Mouse (Mus musculus): ENCODE measurements around the gene Kcnt2. TPM values are rescaled to one million over a fixed set of nuclear protein-coding genes. Genes with fewer than 3 reads are reported as not detected.

Kcnt2 gene
- polyA plus RNA-seq, 1 experiment from 2014 or later = 4.8 TPM

DNA sequence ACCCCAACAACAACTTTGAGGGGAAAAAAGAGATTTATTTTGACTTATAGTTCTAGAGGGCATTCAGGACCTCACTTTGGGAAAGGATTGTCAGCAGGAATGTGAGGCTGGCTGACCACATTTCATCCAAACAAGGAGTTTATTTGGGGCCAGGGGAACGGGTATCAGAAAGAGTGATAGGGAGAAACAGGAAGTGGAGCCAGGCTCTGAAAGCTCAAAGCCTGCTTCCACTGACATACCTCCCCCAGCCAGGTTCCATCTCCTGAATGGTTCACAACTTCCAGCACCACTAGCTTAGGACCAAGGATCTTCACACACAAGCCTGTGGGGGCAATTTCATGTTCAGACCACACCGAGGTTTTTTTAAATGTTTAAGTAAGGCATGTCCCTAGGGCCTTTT, 21.3 kb downstream of the Kcnt2 start:
- no peak overlapping the region for H3K4me2 ChIP-seq (ENCODE audit: low read length)
- WGBS = 40% methylated on average over 2 of the region's 2 CpGs
- no peak for DNase-seq (ENCODE audit: low spot score)
- no peak overlapping the region for H3K4me3 ChIP-seq (ENCODE audit: low read depth, low read length)
- peaks cover 4% of the 10 kb centered on the region; the same call in 1 of the 2 replicates for H3K4me1 ChIP-seq (replicated peaks; ENCODE audit: control insufficient read depth, insufficient read depth, low read length)
- H3K27ac ChIP-seq (ENCODE audit: low read depth) = no peak overlapping the region
- H3K27me3 ChIP-seq (replicated peaks; ENCODE audit: control insufficient read depth, insufficient read depth, low read length) = no peaks in the 10 kb centered on the region
- no peak for ATAC-seq (replicated peaks; ENCODE audit: low FRiP score, low TSS enrichment, low read depth)
- H3K9me3 ChIP-seq (ENCODE audit: control insufficient read depth, low read length) = no peaks in the 10 kb centered on the region
- H3K9ac ChIP-seq (ENCODE audit: low read length) = no peak overlapping the region
- H3K36me3 ChIP-seq (ENCODE audit: control insufficient read depth, insufficient read depth, low read length) = no peaks in the 10 kb centered on the region

DNA sequence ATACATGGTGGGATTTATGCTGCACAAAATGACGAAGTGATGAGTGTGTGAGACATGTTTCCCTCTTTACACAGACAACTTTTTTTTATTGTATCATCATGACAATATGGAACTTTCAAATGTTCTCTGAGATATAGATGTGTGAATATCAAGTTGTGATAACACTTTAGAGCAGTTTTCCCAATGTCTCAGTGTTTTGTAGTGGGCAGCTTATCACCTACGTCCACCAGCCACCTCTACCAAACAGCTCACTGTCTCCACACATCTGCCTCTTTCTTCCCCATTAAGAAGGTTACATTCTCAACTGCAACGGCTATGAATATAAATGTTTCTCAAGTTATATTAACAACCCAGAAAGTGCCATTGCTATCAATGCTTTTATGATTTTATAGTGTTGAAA, 27.7 kb downstream of the Kcnt2 start:
- Histone ChIP-seq H3K9me3 (ENCODE audit: control insufficient read depth, low read length) (no peaks in the 10 kb centered on the region), H3K9ac (ENCODE audit: low read length) (no peak overlapping the region), H3K36me3 (ENCODE audit: control insufficient read depth, insufficient read depth, low read length) (no peaks in the 10 kb centered on the region), H3K4me1 (replicated peaks; ENCODE audit: control insufficient read depth, insufficient read depth, low read length) (peaks cover 4% of the 10 kb centered on the region; the same call in 1 of the 2 replicates), H3K4me3 (ENCODE audit: low read depth, low read length) (no peak overlapping the region), H3K4me2 (ENCODE audit: low read length) (no peak overlapping the region), H3K27ac (ENCODE audit: low read depth) (no peak overlapping the region), H3K27me3 (replicated peaks; ENCODE audit: control insufficient read depth, insufficient read depth, low read length) (no peaks in the 10 kb centered on the region)
- WGBS = 85% methylated on average over 3 of the region's 3 CpGs
- no peak for DNase-seq (ENCODE audit: low spot score)
- ATAC-seq (replicated peaks; ENCODE audit: low FRiP score, low TSS enrichment, low read depth) = no peak

DNA sequence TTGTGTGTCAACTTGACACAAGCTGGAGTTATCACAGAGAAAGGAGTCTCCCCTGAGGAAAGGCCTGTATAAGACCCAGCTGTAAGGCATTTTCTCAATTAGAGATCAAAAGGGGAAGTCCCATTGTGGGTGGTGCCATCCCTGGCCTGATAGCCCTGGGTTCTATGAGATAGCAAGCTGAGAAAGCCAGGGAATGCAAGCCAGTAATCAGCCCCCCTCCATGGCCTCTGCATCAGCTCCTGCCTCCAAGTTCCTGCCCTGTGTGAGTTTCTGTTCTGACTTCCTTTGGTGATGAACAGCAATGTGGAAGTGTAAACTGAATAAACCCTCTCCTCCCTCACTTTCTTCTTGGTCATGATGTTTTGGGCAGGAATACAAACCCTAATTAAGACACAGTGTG, 29.9 kb downstream of the Kcnt2 start:
- DNase-seq (ENCODE audit: low spot score) = no peak
- no peak for ATAC-seq (replicated peaks; ENCODE audit: low FRiP score, low TSS enrichment, low read depth)
- no peaks in the 10 kb centered on the region for H3K4me1 ChIP-seq (replicated peaks; ENCODE audit: control insufficient read depth, insufficient read depth, low read length)
- no peak overlapping the region for H3K9ac ChIP-seq (ENCODE audit: low read length)
- H3K27ac ChIP-seq (ENCODE audit: low read depth) = no peak overlapping the region
- H3K9me3 ChIP-seq (ENCODE audit: control insufficient read depth, low read length) = no peaks in the 10 kb centered on the region
- H3K36me3 ChIP-seq (ENCODE audit: control insufficient read depth, insufficient read depth, low read length) = no peaks in the 10 kb centered on the region
- H3K4me2 ChIP-seq (ENCODE audit: low read length) = no peak overlapping the region
- no peak overlapping the region for H3K4me3 ChIP-seq (ENCODE audit: low read depth, low read length)
- no peaks in the 10 kb centered on the region for H3K27me3 ChIP-seq (replicated peaks; ENCODE audit: control insufficient read depth, insufficient read depth, low read length)

- H3K36me3 ChIP-seq (ENCODE audit: control insufficient read depth, insufficient read depth, low read length) = no peaks in the 10 kb centered on the region
- H3K9ac ChIP-seq (ENCODE audit: low read length) = no peak overlapping the region
- H3K27me3 ChIP-seq (replicated peaks; ENCODE audit: control insufficient read depth, insufficient read depth, low read length) = no peaks in the 10 kb centered on the region
- 84% methylated on average over 3 of the region's 3 CpGs for WGBS
- H3K4me3 ChIP-seq (ENCODE audit: low read depth, low read length) = no peak overlapping the region
- 0 out of 2 replicates have a peak, but pooled peaks cover 2% of the 10 kb centered on the region for H3K4me1 ChIP-seq (replicated peaks; ENCODE audit: control insufficient read depth, insufficient read depth, low read length)
- no peaks in the 10 kb centered on the region for H3K9me3 ChIP-seq (ENCODE audit: control insufficient read depth, low read length)
- H3K27ac ChIP-seq (ENCODE audit: low read depth) = no peak overlapping the region
- DNase-seq (ENCODE audit: low spot score) = no peak
- ATAC-seq (replicated peaks; ENCODE audit: low FRiP score, low TSS enrichment, low read depth) = no peak
- H3K4me2 ChIP-seq (ENCODE audit: low read length) = no peak overlapping the region
Observed at GRCm38 (mm10) chr1:140293140-140293539, 47.2 kb downstream of the Kcnt2 start.

DNA sequence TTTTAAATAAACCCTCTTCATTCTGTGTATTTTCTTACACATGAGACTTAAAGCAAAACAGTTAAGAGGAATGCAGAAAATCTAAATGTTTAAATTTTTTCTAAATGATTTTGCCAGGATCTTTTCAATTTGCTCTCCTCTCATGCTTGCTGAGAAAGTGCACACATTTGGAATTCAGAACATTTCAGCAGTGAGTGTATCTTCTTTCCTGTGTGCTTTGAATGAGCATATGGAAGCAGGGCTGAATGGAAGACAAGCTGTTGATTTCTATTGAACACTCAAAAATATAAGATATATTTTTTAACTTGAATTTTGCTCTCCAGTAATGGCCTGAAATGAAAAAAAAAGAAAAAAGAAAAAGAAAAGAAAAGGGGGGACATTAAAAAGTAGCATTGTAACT, 49.5 kb downstream of the Kcnt2 start:
- H3K4me1 ChIP-seq (replicated peaks; ENCODE audit: control insufficient read depth, insufficient read depth, low read length) = 0 out of 2 replicates have a peak, but pooled peaks cover 2% of the 10 kb centered on the region
- no peak overlapping the region for H3K4me2 ChIP-seq (ENCODE audit: low read length)
- ATAC-seq (replicated peaks; ENCODE audit: low FRiP score, low TSS enrichment, low read depth) (no peak), DNase-seq (ENCODE audit: low spot score) (no peak)
- H3K9ac ChIP-seq (ENCODE audit: low read length) = no peak overlapping the region
- H3K36me3 ChIP-seq (ENCODE audit: control insufficient read depth, insufficient read depth, low read length) = no peaks in the 10 kb centered on the region
- H3K27ac ChIP-seq (ENCODE audit: low read depth) = no peak overlapping the region
- no peaks in the 10 kb centered on the region for H3K27me3 ChIP-seq (replicated peaks; ENCODE audit: control insufficient read depth, insufficient read depth, low read length)
- no peaks in the 10 kb centered on the region for H3K9me3 ChIP-seq (ENCODE audit: control insufficient read depth, low read length)
- no peak overlapping the region for H3K4me3 ChIP-seq (ENCODE audit: low read depth, low read length)

GRCm38 (mm10) chr1:140304244-140304643, 58.3 kb downstream of the Kcnt2 start:
- Histone ChIP-seq H3K36me3 (ENCODE audit: control insufficient read depth, insufficient read depth, low read length) (no peaks in the 10 kb centered on the region), H3K9me3 (ENCODE audit: control insufficient read depth, low read length) (peaks cover 7% of the 10 kb centered on the region; the same call in 1 of the 2 replicates), H3K27me3 (replicated peaks; ENCODE audit: control insufficient read depth, insufficient read depth, low read length) (no peaks in the 10 kb centered on the region), H3K9ac (ENCODE audit: low read length) (no peak overlapping the region), H3K4me2 (ENCODE audit: low read length) (no peak overlapping the region), H3K4me1 (replicated peaks; ENCODE audit: control insufficient read depth, insufficient read depth, low read length) (no peaks in the 10 kb centered on the region), H3K27ac (ENCODE audit: low read depth) (no peak overlapping the region), H3K4me3 (ENCODE audit: low read depth, low read length) (no peak overlapping the region)
- ATAC-seq (replicated peaks; ENCODE audit: low FRiP score, low TSS enrichment, low read depth) (no peak), DNase-seq (ENCODE audit: low spot score) (no peak)
- WGBS = 90% methylated on average over 1 of the region's 1 CpGs

DNA sequence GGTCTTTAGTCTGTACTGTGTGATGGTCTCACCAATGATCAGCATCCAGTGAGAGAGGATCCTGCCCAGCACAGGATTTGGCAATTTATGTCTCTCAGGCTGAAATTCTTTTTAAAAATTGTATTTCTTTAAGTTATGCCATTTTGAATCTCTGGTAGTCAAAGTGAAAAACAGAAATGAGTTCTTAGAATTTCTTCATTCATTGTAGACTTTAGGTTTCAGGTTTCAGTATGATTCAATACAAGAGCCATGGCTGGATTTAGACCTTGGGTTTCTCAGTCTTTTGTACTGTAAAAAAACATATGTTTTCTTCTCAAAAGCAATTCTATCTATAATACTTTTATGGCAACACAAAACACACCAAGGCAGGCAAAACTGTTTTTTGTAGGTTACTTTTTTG, 59.4 kb downstream of the Kcnt2 start:
- H3K4me3 ChIP-seq (ENCODE audit: low read depth, low read length) = no peak overlapping the region
- no peaks in the 10 kb centered on the region for H3K36me3 ChIP-seq (ENCODE audit: control insufficient read depth, insufficient read depth, low read length)
- no peaks in the 10 kb centered on the region for H3K4me1 ChIP-seq (replicated peaks; ENCODE audit: control insufficient read depth, insufficient read depth, low read length)
- peaks cover 7% of the 10 kb centered on the region; the same call in 1 of the 2 replicates for H3K9me3 ChIP-seq (ENCODE audit: control insufficient read depth, low read length)
- DNase-seq (ENCODE audit: low spot score) (no peak), ATAC-seq (replicated peaks; ENCODE audit: low FRiP score, low TSS enrichment, low read depth) (no peak)
- no peak overlapping the region for H3K27ac ChIP-seq (ENCODE audit: low read depth)
- no peak overlapping the region for H3K9ac ChIP-seq (ENCODE audit: low read length)
- H3K27me3 ChIP-seq (replicated peaks; ENCODE audit: control insufficient read depth, insufficient read depth, low read length) = no peaks in the 10 kb centered on the region
- no peak overlapping the region for H3K4me2 ChIP-seq (ENCODE audit: low read length)

DNA sequence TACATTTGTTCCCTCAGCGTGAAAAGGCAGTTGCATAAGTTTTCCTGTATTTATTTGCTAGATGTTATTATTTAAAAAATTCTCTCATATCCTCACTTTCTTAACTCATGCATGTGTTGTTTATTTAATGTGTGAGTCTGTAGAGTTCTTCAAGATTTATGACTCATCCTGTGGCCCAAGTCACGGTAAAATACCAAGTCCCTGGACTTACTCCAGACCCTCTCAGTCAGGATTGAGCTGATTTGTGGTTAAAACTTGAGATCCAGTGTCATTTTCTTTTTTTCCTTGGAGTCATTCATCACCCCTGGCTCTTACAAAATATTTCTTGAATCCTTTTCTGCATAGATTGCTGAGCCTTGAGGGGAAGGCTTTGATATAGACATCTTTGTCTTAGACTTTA, 60.4 kb downstream of the Kcnt2 start:
- no peak for ATAC-seq (replicated peaks; ENCODE audit: low FRiP score, low TSS enrichment, low read depth)
- Histone ChIP-seq H3K27ac (ENCODE audit: low read depth) (no peak overlapping the region), H3K9ac (ENCODE audit: low read length) (no peak overlapping the region), H3K36me3 (ENCODE audit: control insufficient read depth, insufficient read depth, low read length) (no peaks in the 10 kb centered on the region), H3K9me3 (ENCODE audit: control insufficient read depth, low read length) (peaks cover 7% of the 10 kb centered on the region; the same call in 1 of the 2 replicates), H3K27me3 (replicated peaks; ENCODE audit: control insufficient read depth, insufficient read depth, low read length) (no peaks in the 10 kb centered on the region), H3K4me1 (replicated peaks; ENCODE audit: control insufficient read depth, insufficient read depth, low read length) (no peaks in the 10 kb centered on the region), H3K4me3 (ENCODE audit: low read depth, low read length) (no peak overlapping the region), H3K4me2 (ENCODE audit: low read length) (no peak overlapping the region)
- no peak for DNase-seq (ENCODE audit: low spot score)
- 39% methylated on average over 2 of the region's 2 CpGs for WGBS

GRCm38 (mm10) chr1:140310739-140311138, 64.8 kb downstream of the Kcnt2 start:
- DNase-seq (ENCODE audit: low spot score) = no peak
- no peaks in the 10 kb centered on the region for H3K27me3 ChIP-seq (replicated peaks; ENCODE audit: control insufficient read depth, insufficient read depth, low read length)
- H3K4me1 ChIP-seq (replicated peaks; ENCODE audit: control insufficient read depth, insufficient read depth, low read length) = no peaks in the 10 kb centered on the region
- H3K9me3 ChIP-seq (ENCODE audit: control insufficient read depth, low read length) = no peaks in the 10 kb centered on the region
- no peaks in the 10 kb centered on the region for H3K36me3 ChIP-seq (ENCODE audit: control insufficient read depth, insufficient read depth, low read length)
- H3K9ac ChIP-seq (ENCODE audit: low read length) = no peak overlapping the region
- no peak overlapping the region for H3K27ac ChIP-seq (ENCODE audit: low read depth)
- no peak overlapping the region for H3K4me2 ChIP-seq (ENCODE audit: low read length)
- ATAC-seq (replicated peaks; ENCODE audit: low FRiP score, low TSS enrichment, low read depth) = no peak
- H3K4me3 ChIP-seq (ENCODE audit: low read depth, low read length) = no peak overlapping the region
- WGBS = 71% methylated on average over 2 of the region's 2 CpGs

Measured in intestine, embryonic 14.5 days (tissue).